Mouse (Mus musculus) liver, embryonic 13.5 days (tissue): Measurements from ENCODE around the gene Nacad. TPM values are rescaled to one million over a fixed set of nuclear protein-coding genes. Genes with fewer than 3 reads are reported as not detected.
A peak's percentile ranks its signal among the peaks of the same experiment; 100 is the strongest.

Experiments
- ATAC-seq: fragments of 200-750 bp; cut with Nextera tagmentation; 2 replicates; pipeline ENCODE4 v1.8.0; 2017; ENCODE audit warnings: low read depth, mild to moderate bottlenecking, moderate number of reproducible peaks, moderate library complexity
- DNase-seq: peaks from one replicate; pipeline ENCODE4 v3.0.0; 2022
- H3K27ac ChIP-seq: fragments of 300-500 bp; sonication (generic); 2 replicates; pipeline ENCODE4 v1.5.1; 2015; ENCODE audit warnings: moderate library complexity, mild to moderate bottlenecking, inconsistent platforms
- H3K27me3 ChIP-seq: fragments of 300-500 bp; sonication (generic); 2 replicates; pipeline ENCODE4 v1.6.1; 2015; ENCODE audit warnings: mild to moderate bottlenecking, inconsistent platforms
- H3K36me3 ChIP-seq: fragments of 300-500 bp; sonication (generic); 2 replicates; pipeline ENCODE4 v1.6.1; 2015; ENCODE audit warnings: mild to moderate bottlenecking, inconsistent platforms
- H3K4me1 ChIP-seq: fragments of 300-500 bp; sonication (generic); replicated peaks from 2 replicates; pipeline ENCODE4 v1.6.1; 2015; ENCODE audit warnings: inconsistent platforms
- H3K4me2 ChIP-seq: fragments of 300-500 bp; sonication (generic); 2 replicates; pipeline ENCODE4 v1.6.1; 2015; ENCODE audit warnings: inconsistent platforms, mild to moderate bottlenecking, moderate library complexity
- H3K4me3 ChIP-seq: fragments of 300-500 bp; sonication (generic); replicated peaks from 2 replicates; pipeline ENCODE4 v1.5.1; 2015; ENCODE audit warnings: mild to moderate bottlenecking, inconsistent platforms
- H3K9ac ChIP-seq: fragments of 300-500 bp; sonication (generic); 2 replicates; pipeline ENCODE4 v1.6.1; 2015; ENCODE audit warnings: mild to moderate bottlenecking, inconsistent platforms
- H3K9me3 ChIP-seq: fragments of 300-500 bp; sonication (generic); replicated peaks from 2 replicates; pipeline ENCODE4 v1.6.1; 2016; ENCODE audit warnings: inconsistent platforms
- WGBS: fragments of 180-500 bp; shearing (Covaris S2); methylation state at CpG from one replicate; pipeline ENCODE4 v1.1.7; 2015; ENCODE audit not compliant: insufficient replicate concordance; 5-methylcytosine and 5-hydroxymethylcytosine counted together
- polyA plus RNA-seq: library from polyadenylated mRNA; unstranded; fragments of >200 nt; fragmentation: Nextera tagmentation; extraction: Ambion mirVana; gene quantifications from 2 replicates; pipeline ENCODE4 v1.2.1, GENCODE M21; 2015

The Nacad gene
- polyA plus RNA-seq, 1 experiment from 2014 or later: 5.7 TPM

- H3K27me3 ChIP-seq: no peaks in the 10 kb centered on the region
- H3K4me2 ChIP-seq: peak overlapping the region; percentile 51
- H3K9ac ChIP-seq: peak overlapping the region; percentile 61
- H3K4me3 ChIP-seq: peak overlapping the region; percentile 18
- WGBS: 66% methylated on average over 6 of the region's 6 CpGs
- peaks cover 100% of the 10 kb centered on the region for H3K4me1 ChIP-seq
- DNase-seq: no peak
- H3K27ac ChIP-seq: peak overlapping the region; percentile 95
- no peak for ATAC-seq
- H3K36me3 ChIP-seq: peaks cover 87% of the 10 kb centered on the region
- no peaks in the 10 kb centered on the region for H3K9me3 ChIP-seq
Measured at GRCm38 (mm10) chr11:6594845-6595244, 11.0 kb downstream of the Nacad start.

GRCm38 (mm10) chr11:6593406-6593805, 12.4 kb downstream of the Nacad start:
- Histone ChIP-seq H3K4me1 (peaks cover 100% of the 10 kb centered on the region), H3K4me2 (no peak overlapping the region), H3K27me3 (no peaks in the 10 kb centered on the region), H3K36me3 (peaks cover 99% of the 10 kb centered on the region), H3K4me3 (no peak overlapping the region), H3K27ac (peak overlapping the region; percentile 95), H3K9ac (0 out of 2 replicates have a peak overlapping the region, but pooled peaks have one; percentile 61), H3K9me3 (no peaks in the 10 kb centered on the region)
- DNase-seq: no peak
- 75% methylated on average over 11 of the region's 11 CpGs for WGBS
- ATAC-seq: no peak

- WGBS: 24% methylated on average over 10 of the region's 10 CpGs
- peak overlapping the region; percentile 66 for H3K9ac ChIP-seq
- H3K4me2 ChIP-seq: peak overlapping the region; percentile 61
- DNase-seq (peak; percentile 65), ATAC-seq (peak; percentile 89)
- H3K36me3 ChIP-seq: peaks cover 88% of the 10 kb centered on the region
- H3K27me3 ChIP-seq: no peaks in the 10 kb centered on the region
- H3K4me1 ChIP-seq: peaks cover 98% of the 10 kb centered on the region
- peak overlapping the region; percentile 95 for H3K27ac ChIP-seq
- H3K9me3 ChIP-seq: no peaks in the 10 kb centered on the region
- 0 out of 2 replicates have a peak overlapping the region, but pooled peaks have one; percentile 18 for H3K4me3 ChIP-seq
Measured at GRCm38 (mm10) chr11:6590933-6591675, 14.7 kb downstream of the Nacad start.

GRCm38 (mm10) chr11:6589838-6590237, 16.0 kb downstream of the Nacad start:
- H3K9me3 ChIP-seq: no peaks in the 10 kb centered on the region
- peak overlapping the region; percentile 21 for H3K4me3 ChIP-seq
- peaks cover 97% of the 10 kb centered on the region for H3K4me1 ChIP-seq
- DNase-seq (no peak), ATAC-seq (peak; percentile 75)
- H3K4me2 ChIP-seq: peak overlapping the region; percentile 61
- H3K9ac ChIP-seq: peak overlapping the region; percentile 66
- peak overlapping the region; percentile 95 for H3K27ac ChIP-seq
- WGBS: 42% methylated on average over 7 of the region's 7 CpGs
- H3K36me3 ChIP-seq: peaks cover 88% of the 10 kb centered on the region
- no peaks in the 10 kb centered on the region for H3K27me3 ChIP-seq

GRCm38 (mm10) chr11:6588295-6588694, 17.6 kb downstream of the Nacad start:
- Histone ChIP-seq H3K4me1 (peaks cover 90% of the 10 kb centered on the region), H3K9ac (no peak overlapping the region), H3K4me3 (no peak overlapping the region), H3K9me3 (no peaks in the 10 kb centered on the region), H3K36me3 (peaks cover 82% of the 10 kb centered on the region), H3K27ac (peak overlapping the region; percentile 95), H3K4me2 (no peak overlapping the region), H3K27me3 (no peaks in the 10 kb centered on the region)
- 93% methylated on average over 7 of the region's 7 CpGs for WGBS
- DNase-seq (no peak), ATAC-seq (no peak)

- peak overlapping the region; percentile 95 for H3K27ac ChIP-seq
- peaks cover 80% of the 10 kb centered on the region for H3K36me3 ChIP-seq
- 86% methylated on average over 7 of the region's 7 CpGs for WGBS
Measured at GRCm38 (mm10) chr11:6587249-6587940, 18.5 kb downstream of the Nacad start.

GRCm38 (mm10) chr11:6586660-6587059, 19.2 kb downstream of the Nacad start:
- 32% methylated on average over 3 of the region's 3 CpGs for whole genome bisulfite sequencing
- H3K36me3 ChIP-seq: peaks cover 74% of the 10 kb centered on the region
- no peak for ATAC-seq
- H3K27ac ChIP-seq: peak overlapping the region; percentile 95
- H3K9ac ChIP-seq: peak overlapping the region; percentile 42
- H3K4me2 ChIP-seq: peak overlapping the region; percentile 19; the same call in 1 of the 2 replicates
- DNase-seq: no peak
- H3K4me3 ChIP-seq: no peak overlapping the region
- H3K9me3 ChIP-seq: no peaks in the 10 kb centered on the region
- no peaks in the 10 kb centered on the region for H3K27me3 ChIP-seq
- peaks cover 76% of the 10 kb centered on the region for H3K4me1 ChIP-seq

More at GRCm38 (mm10) chr11:6587249-6587940, 18.5 kb downstream of the Nacad start:
- 0 out of 2 replicates have a peak overlapping the region, but pooled peaks have one; percentile 6 for H3K9ac ChIP-seq
- no peaks in the 10 kb centered on the region for H3K9me3 ChIP-seq
- H3K4me3 ChIP-seq: no peak overlapping the region
- no peaks in the 10 kb centered on the region for H3K27me3 ChIP-seq
- no peak overlapping the region for H3K4me2 ChIP-seq
- DNase-seq: no peak
- ATAC-seq: no peak
- H3K4me1 ChIP-seq: peaks cover 83% of the 10 kb centered on the region

- WGBS: 79% methylated on average over 8 of the region's 8 CpGs
- H3K36me3 ChIP-seq: peaks cover 68% of the 10 kb centered on the region
- H3K9me3 ChIP-seq: no peaks in the 10 kb centered on the region
- H3K9ac ChIP-seq: 0 out of 2 replicates have a peak overlapping the region, but pooled peaks have one; percentile 42
- peaks cover 67% of the 10 kb centered on the region for H3K4me1 ChIP-seq
- H3K4me3 ChIP-seq: no peak overlapping the region
- no peak for ATAC-seq
- H3K27me3 ChIP-seq: no peaks in the 10 kb centered on the region
- peak overlapping the region; percentile 95 for H3K27ac ChIP-seq
- H3K4me2 ChIP-seq: no peak overlapping the region
- no peak for DNase-seq
Measured at GRCm38 (mm10) chr11:6585748-6586147, 20.1 kb downstream of the Nacad start.

GRCm38 (mm10) chr11:6581560-6581959, 24.3 kb downstream of the Nacad start:
- Histone ChIP-seq H3K27ac (no peak overlapping the region; the same call in 1 of the 2 replicates), H3K27me3 (no peaks in the 10 kb centered on the region), H3K4me3 (no peak overlapping the region), H3K9ac (no peak overlapping the region), H3K4me1 (peaks cover 33% of the 10 kb centered on the region), H3K36me3 (peaks cover 42% of the 10 kb centered on the region), H3K9me3 (no peaks in the 10 kb centered on the region), H3K4me2 (no peak overlapping the region)
- no peak for DNase-seq
- ATAC-seq: no peak
- 83% methylated on average over 2 of the region's 2 CpGs for WGBS

GRCm38 (mm10) chr11:6580065-6580750, 25.6 kb downstream of the Nacad start:
- no peaks in the 10 kb centered on the region for H3K9me3 ChIP-seq
- peaks cover 19% of the 10 kb centered on the region for H3K4me1 ChIP-seq
- no peak overlapping the region for H3K4me3 ChIP-seq
- H3K27me3 ChIP-seq: no peaks in the 10 kb centered on the region
- WGBS: 91% methylated on average over 4 of the region's 4 CpGs
- H3K27ac ChIP-seq: no peak overlapping the region
- H3K4me2 ChIP-seq: no peak overlapping the region
- ATAC-seq: no peak
- H3K9ac ChIP-seq: no peak overlapping the region
- peaks cover 44% of the 10 kb centered on the region for H3K36me3 ChIP-seq
- DNase-seq: no peak

- ATAC-seq: no peak
- 88% methylated on average over 7 of the region's 7 CpGs for WGBS
- H3K36me3 ChIP-seq: peaks cover 38% of the 10 kb centered on the region
Measured at GRCm38 (mm10) chr11:6579361-6579760, 26.5 kb downstream of the Nacad start.

More at GRCm38 (mm10) chr11:6579361-6579760, 26.5 kb downstream of the Nacad start:
- peaks cover 15% of the 10 kb centered on the region for H3K4me1 ChIP-seq
- no peaks in the 10 kb centered on the region for H3K27me3 ChIP-seq
- H3K4me2 ChIP-seq: no peak overlapping the region
- DNase-seq: no peak
- H3K9ac ChIP-seq: no peak overlapping the region
- H3K4me3 ChIP-seq: no peak overlapping the region
- H3K9me3 ChIP-seq: no peaks in the 10 kb centered on the region
- H3K27ac ChIP-seq: no peak overlapping the region
